Mouse (Mus musculus) cerebellum, postnatal 25 days (tissue): Measurements from ENCODE around the gene Nlrp6.
A peak's percentile ranks its signal among the peaks of the same experiment; 100 is the strongest.

Experiments used
- DNase-seq, 2 experiments: peaks; one replicate each; pipeline ENCODE4 v3.0.0; 2021; ENCODE audit warnings: mixed read lengths in 2 of 2

Nlrp6 gene

GRCm38 (mm10) chr7:140912846-140913482 is 7.7 kb upstream of the Nlrp6 start:
- no peak for DNase-seq

DNA sequence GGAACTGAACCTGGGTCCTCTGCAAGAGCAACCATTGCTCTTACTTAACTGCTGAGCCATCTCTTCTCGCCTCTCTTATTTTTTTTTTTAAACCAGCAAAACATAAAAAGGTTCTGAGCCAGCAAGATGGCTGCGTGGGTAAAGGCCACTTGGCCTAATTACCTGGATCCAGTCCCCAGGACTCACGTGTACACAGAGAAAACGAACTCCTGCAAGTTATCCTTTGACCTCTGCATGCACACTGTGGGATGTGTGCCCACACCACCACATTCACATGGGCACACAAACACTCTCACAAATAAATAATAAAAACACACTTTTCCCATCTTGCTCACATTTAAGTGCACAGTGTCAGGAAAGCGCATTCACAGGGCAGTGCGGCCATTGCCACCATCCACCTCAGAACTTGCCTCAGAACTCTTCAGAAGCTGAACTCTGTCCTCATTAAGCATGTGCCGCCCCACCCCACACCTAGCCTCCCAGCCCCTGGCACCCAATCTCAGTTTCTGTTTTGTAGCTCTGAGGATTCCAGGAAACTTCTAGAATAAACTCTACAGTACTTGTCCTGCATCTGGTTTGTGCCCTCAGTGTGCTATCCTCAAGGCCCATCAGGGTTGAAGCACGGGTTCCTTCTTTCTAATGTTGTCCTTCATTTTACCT is 6.5 kb upstream of the Nlrp6 start:
- DNase-seq: no peak

DNA sequence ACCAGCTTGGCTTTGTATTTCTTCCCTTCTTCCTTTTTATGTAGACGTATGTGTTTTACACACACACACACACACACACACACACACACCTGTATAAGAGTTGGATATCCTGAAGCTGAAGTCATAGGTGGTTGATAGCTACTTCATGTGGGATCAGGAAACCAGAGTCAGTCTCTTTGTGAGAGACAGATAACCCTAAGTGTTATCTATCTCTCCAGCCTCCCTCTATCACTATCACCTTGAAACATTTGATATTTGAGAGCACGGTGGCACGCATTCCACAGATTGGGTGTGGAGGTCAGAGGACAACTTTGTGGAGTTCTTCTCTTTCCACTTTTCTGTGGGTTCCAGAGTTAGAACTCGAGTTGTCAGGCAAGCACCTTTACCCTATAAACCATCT is 791 bp upstream of the Nlrp6 start:
- no peak for DNase-seq

DNA sequence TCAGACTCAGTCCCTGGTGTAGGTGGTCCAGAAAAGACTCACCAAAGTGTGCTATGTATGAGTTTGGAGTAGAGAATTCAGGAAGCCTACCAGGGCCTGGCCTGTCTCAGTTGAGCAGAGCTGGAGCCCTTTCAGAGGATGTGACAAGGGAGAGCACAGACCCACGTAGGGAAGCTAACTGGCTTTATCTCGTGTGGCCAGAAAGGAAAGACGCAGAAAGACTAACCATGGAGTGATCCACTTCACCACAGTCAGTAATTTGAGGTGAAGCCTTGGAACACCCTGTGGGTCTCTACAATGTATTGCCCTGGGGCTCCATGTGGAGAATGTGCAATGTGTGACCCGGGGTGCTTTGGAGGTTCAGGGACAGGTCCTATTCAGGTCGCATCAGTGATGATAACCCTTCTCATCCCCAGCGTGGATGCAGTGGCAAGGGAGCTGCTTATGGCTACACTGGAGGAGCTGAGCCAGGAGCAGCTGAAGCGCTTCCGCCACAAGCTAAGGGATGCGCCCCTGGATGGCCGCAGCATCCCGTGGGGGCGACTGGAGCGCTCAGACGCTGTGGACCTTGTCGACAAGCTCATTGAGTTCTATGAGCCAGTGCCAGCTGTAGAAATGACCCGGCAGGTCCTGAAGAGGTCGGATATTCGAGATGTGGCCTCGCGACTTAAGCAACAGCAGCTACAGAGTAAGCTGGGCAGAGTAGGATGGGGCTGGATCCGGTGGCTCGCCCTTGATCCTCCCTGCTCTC is 698 bp downstream of the Nlrp6 start:
- DNase-seq: no peak

- peak; percentile 92 to 95 for DNase-seq
Measured at GRCm38 (mm10) chr7:140922398-140923069, 1.8 kb downstream of the Nlrp6 start.

DNA sequence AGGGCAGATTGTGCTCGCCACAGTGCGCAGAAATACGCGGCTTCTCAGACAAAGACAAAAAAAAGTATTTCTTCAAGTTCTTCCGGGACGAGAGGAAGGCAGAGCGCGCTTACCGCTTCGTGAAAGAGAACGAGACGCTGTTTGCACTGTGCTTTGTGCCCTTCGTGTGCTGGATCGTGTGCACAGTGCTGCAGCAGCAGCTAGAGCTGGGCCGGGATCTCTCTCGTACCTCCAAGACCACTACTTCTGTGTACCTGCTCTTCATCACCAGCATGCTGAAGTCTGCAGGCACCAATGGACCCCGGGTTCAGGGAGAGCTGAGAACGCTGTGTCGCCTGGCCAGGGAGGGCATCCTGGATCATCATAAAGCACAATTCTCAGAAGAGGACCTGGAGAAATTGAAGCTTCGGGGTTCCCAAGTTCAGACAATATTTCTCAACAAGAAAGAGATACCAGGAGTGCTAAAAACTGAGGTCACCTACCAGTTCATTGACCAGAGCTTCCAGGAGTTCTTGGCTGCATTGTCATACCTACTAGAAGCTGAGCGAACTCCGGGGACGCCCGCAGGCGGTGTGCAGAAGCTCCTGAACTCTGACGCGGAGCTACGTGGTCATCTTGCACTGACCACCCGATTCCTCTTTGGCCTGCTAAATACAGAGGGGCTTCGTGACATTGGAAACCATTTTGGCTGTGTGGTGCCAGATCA is 2.5 kb downstream of the Nlrp6 start:
- DNase-seq: no peak

DNA sequence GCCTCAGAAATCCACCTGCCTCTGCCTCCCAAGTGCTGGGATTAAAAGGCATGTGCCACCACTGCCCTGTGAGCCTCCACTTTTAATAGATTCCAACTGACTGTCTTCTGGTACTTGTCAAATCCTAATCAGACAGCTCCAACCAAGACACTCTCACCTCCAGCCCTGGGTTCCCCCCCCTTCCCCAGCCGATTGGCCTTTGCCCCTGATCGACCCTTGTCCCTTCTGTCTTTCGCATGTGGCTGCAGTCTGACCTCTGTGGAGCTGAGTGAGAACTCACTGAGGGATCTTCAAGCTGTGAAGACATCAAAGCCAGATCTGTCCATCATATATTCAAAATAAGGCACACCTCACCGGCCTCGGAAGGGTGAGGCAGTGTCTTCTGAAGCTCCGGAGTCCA is 6.5 kb downstream of the Nlrp6 start:
- no peak for DNase-seq

GRCm38 (mm10) chr7:140938436-140938835 is 17.7 kb downstream of the Nlrp6 start:
- DNase-seq: no peak

GRCm38 (mm10) chr7:140938896-140939295 is 18.2 kb downstream of the Nlrp6 start:
- DNase-seq: no peak

DNA sequence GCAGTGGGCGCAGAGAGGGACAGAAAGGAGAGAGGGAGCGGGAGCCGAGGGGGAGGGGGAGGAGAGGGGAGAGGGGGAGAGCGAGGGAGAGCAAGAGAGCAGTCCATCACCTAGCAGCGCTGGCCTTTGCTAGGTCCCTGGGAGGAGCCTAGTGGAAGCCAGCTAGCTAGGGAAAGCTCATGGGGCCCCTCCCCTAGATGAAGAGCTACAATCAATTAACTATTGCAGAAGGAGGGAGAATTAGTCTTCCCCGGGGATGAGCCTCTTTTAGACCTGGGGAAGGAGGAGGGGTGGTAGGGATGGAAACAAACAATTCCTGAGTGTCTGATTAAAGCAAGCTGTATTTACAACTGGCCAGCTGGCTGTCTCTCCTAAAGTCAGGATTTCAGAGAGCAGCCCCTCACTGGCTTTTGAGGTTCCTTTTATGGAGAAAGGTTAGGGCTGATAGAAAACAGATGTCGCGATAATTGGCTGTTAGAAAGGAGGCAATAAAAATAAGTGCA is 19.0 kb downstream of the Nlrp6 start:
- no peak for DNase-seq

- peak; percentile 67 to 78 for DNase-seq
Measured at GRCm38 (mm10) chr7:140941222-140942051, 20.7 kb downstream of the Nlrp6 start, which contains the start of gene Pgghg. Gene Pgghg, plus strand, starts transcription at chr7:140941391.

- no peak for DNase-seq
Measured at GRCm38 (mm10) chr7:140942341-140942740, 21.6 kb downstream of the Nlrp6 start.

DNA sequence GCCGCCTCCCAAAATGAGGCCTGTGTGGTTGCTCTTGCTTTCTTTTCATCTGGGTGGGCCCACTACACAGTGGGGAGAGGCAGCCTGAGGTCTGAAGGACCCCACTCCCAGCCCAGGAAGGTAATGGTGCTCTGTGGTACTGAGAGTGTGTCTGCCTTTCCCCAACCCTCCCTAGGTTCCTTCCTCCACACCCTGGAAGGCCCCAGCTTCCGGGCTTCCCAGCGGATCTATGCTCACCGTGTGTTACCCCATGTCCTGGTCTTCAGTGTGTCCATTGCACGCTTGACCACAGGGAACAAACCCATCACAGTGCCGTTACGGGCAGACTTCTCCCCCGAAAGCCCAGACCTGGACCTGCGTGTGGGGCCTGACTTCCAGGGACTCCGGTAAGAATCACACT is 22.1 kb downstream of the Nlrp6 start:
- DNase-seq: no peak

GRCm38 (mm10) chr7:140943356-140943755 is 22.7 kb downstream of the Nlrp6 start:
- no peak for DNase-seq

DNA sequence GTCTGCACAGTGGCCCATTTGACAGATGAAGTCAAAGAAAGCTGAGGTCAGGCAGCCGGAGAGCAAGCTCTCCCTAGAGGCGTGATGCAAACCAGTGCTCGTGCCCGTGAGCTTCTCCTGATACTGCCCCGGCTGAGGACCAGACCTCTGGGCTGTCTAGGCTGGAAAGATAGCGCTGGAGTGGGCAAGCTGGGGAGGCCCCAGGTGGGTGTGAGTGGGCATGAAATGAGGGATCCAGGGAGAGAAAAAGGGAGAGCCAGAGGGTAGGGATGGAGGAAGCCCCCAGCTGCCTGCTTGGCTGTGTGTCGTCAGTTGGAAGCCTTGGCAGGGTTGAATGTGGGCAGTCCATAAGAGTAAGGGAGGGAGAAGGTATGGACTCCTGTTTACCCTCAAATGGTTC is 23.5 kb downstream of the Nlrp6 start:
- no peak for DNase-seq

DNA sequence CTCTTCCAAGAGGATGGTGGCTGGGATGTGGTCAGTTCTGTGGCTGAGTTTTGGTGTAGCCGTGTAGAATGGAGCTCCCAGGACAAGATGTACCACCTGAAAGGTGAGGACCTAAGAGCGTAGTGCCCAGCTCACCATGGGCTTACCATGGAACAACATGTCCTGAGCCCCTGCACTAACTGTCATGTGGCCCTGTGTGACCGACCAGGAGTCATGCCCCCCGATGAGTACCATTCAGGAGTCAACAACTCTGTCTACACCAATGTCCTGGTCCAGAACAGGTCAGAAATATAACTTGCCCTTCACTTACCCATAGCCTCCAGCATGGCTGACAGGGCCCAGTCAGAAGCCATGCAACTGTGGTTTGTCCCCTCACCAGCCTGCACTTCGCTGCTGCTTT is 24.5 kb downstream of the Nlrp6 start:
- no peak for DNase-seq

DNA sequence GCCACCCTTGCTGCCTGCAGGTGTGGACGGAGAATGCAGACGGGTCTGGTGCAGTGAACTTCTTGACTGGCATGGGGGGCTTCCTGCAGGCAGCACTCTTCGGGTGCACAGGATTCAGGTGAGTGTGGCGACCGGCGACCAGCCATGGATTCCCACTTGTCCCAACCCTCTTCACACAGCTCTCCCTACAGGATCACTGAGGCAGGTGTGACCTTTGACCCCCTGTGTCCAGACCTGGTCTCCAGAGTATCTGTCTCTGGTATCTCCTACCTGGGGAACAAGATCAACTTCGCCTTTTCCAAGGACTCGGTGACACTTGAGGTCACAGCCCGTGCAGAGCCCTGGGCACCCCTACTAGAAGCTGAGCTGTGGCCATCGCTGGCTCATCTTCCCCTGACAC is 25.6 kb downstream of the Nlrp6 start:
- no peak for DNase-seq

GRCm38 (mm10) chr7:140946980-140947379 is 26.3 kb downstream of the Nlrp6 start:
- no peak for DNase-seq

DNA sequence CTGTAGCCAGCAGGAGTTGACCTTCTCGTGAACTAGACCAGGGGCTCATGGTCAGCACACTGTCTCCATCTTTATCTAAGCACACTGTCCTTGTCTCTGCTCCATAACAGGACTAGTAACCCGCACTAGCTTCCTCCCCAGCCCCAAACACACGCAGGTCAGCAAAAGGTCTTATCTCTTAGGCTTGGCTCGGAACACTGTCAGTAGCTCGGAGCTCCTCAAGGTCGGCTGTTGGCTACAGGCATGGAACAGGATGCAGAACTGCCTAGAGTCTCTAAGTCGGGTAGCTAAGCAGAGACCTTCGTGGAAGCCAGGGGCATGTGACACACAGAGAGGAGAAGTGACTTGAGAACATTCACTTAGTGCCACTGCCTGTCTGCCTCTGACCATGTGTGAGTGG is 27.5 kb downstream of the Nlrp6 start:
- no peak for DNase-seq

DNA sequence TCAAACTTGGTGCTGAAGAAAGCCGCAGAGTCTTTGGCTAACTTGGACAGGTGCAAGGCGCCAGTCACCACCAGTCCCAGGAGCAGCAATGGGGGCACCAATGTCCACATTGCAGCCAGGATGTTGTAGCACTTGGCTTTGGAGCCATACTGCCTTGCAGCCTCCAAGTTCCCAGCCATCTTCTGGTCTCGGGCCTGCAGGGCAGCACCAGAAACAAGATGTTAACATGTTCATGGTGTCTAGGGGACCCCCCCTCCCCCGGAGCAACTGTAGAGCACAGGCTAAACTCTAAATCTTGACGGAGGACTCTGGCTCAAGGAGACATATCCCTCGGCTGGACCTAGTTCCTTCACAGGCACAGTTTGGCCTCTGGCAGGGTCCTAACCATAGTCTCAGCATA is 28.6 kb downstream of the Nlrp6 start:
- DNase-seq: no peak

GRCm38 (mm10) chr7:140949824-140950530 is 29.3 kb downstream of the Nlrp6 start, which contains the start of gene Ifitm5:
Gene Ifitm5, minus strand, starts transcription at chr7:140950291.
- no peak for DNase-seq
